Mouse (Mus musculus): ENCODE data around the gene Hrg.

GRCm38 (mm10) chr16:22919971-22920854 lies 30.7 kb upstream of the Hrg start:
- TF ChIP-seq CTCF (IDR thresholded peaks at IDR 0.05; ENCODE audit: low read depth, low read length) (no peak), POLR2A (IDR thresholded peaks at IDR 0.05; ENCODE audit: borderline replicate concordance, low read depth, low read length) (no peak)

Measured in bone marrow macrophage, adult 2 months (primary cell).